Mouse (Mus musculus): ENCODE results near the gene Upp2.

- TF ChIP-seq CTCF (IDR thresholded peaks at IDR 0.05; ENCODE audit: low read depth, low read length) (no peak), POLR2A (IDR thresholded peaks at IDR 0.05; ENCODE audit: borderline replicate concordance, low read depth, low read length) (no peak)
Measured at GRCm38 (mm10) chr2:58812941-58813340, 245.8 kb downstream of the Upp2 start.

Data from bone marrow macrophage, adult 2 months (primary cell).